Mouse (Mus musculus) MEL (cell line): ENCODE results near the gene Sgca. TPM values are rescaled to one million over a fixed set of nuclear protein-coding genes. Genes with fewer than 3 reads are reported as not detected.
A peak's percentile ranks its signal among the peaks of the same experiment; 100 is the strongest.

ENCODE experiments used
- DNase-seq: peaks from one replicate; pipeline ENCODE4 v3.0.0; 2011; ENCODE audit warnings: low read depth, low spot score
- H3K27ac ChIP-seq: 2 replicates; pipeline ENCODE4 v1.5.1; 2012; ENCODE audit warnings: low read depth, mild to moderate bottlenecking, control low read depth, low read length, moderate library complexity; ENCODE audit not compliant: control insufficient read depth
- H3K27me3 ChIP-seq, 2 experiments: fragments of 150-350 bp in 1 of 2; sonication (generic) in 1 of 2; 2 replicates each; pipeline ENCODE4 v1.6.1; 2012; ENCODE audit warnings: low read length in 2 of 2, mild to moderate bottlenecking in 2 of 2, improper control_type of control experiment in 1 of 2, moderate library complexity in 1 of 2; ENCODE audit not compliant: insufficient read depth in 2 of 2, control insufficient read depth in 1 of 2
- H3K36me3 ChIP-seq, 2 experiments: 2 replicates each; pipeline ENCODE4 v1.6.1; 2012 to 2014; ENCODE audit warnings: low read length in 2 of 2, improper control_type of control experiment in 1 of 2, inconsistent platforms in 1 of 2, mild to moderate bottlenecking in 1 of 2; ENCODE audit not compliant: insufficient read depth in 2 of 2, control insufficient read depth in 1 of 2
- H3K4me1 ChIP-seq, 2 experiments: fragments of 150-350 bp in 1 of 2; sonication (generic) in 1 of 2; 2 replicates each; pipeline ENCODE4 v1.6.1; 2012; ENCODE audit warnings: low read length in 2 of 2, improper control_type of control experiment in 1 of 2, mild to moderate bottlenecking in 1 of 2; ENCODE audit not compliant: insufficient read depth in 2 of 2, control insufficient read depth in 1 of 2
- H3K4me3 ChIP-seq, 2 experiments: fragments of 150-350 bp in 1 of 2; sonication (generic) in 1 of 2; 2 replicates each; pipeline ENCODE4 v1.5.1; 2012; ENCODE audit warnings: low read depth in 2 of 2, low read length in 2 of 2, mild to moderate bottlenecking in 2 of 2, moderate library complexity in 2 of 2, control low read depth in 1 of 2, improper control_type of control experiment in 1 of 2; ENCODE audit not compliant: control insufficient read depth in 1 of 2, insufficient read depth in 1 of 2
- H3K79me2 ChIP-seq: 2 replicates; pipeline ENCODE4 v1.6.1; 2012; ENCODE audit warnings: mild to moderate bottlenecking, low read length, moderate library complexity; ENCODE audit not compliant: control insufficient read depth, poor library complexity, insufficient read depth
- H3K9ac ChIP-seq: 2 replicates; pipeline ENCODE4 v1.6.1; 2012; ENCODE audit warnings: low read depth, mild to moderate bottlenecking, control low read depth, low read length, moderate library complexity; ENCODE audit not compliant: control insufficient read depth, poor library complexity, severe bottlenecking
- H3K9me3 ChIP-seq: fragments of 150-350 bp; sonication (generic); replicated peaks from 2 replicates; pipeline ENCODE4 v1.6.1; 2012; ENCODE audit warnings: mild to moderate bottlenecking, low read length, improper control_type of control experiment, moderate library complexity; ENCODE audit not compliant: insufficient read depth
- CHD1 ChIP-seq: IDR thresholded peaks from 2 replicates; pipeline ENCODE4 v1.6.1; 2012; ENCODE audit warnings: low read depth, mild to moderate bottlenecking, inconsistent platforms, low read length, improper control_type of control experiment
- CHD2 ChIP-seq: IDR thresholded peaks from 2 replicates; pipeline ENCODE4 v1.6.1; 2011; ENCODE audit warnings: low read length, improper control_type of control experiment
- CTCF ChIP-seq, 3 experiments: IDR thresholded peaks in 2 of 3; conservative IDR thresholded peaks in 1 of 3; 2 replicates each; pipeline ENCODE4 v1.5.1; 2011 to 2012; ENCODE audit warnings: low read length in 3 of 3, low read depth in 2 of 3, mild to moderate bottlenecking in 2 of 3, improper control_type of control experiment in 1 of 3, inconsistent platforms in 1 of 3, mixed read lengths in 1 of 3, moderate library complexity in 1 of 3; ENCODE audit not compliant: control insufficient read depth in 1 of 3, insufficient read depth in 1 of 3, poor library complexity in 1 of 3, severe bottlenecking in 1 of 3
- E2F4 ChIP-seq: IDR thresholded peaks from 2 replicates; pipeline ENCODE4 v1.6.1; 2011; ENCODE audit warnings: low read depth, low read length, improper control_type of control experiment, borderline replicate concordance
- ELF1 ChIP-seq: IDR thresholded peaks from 2 replicates; pipeline ENCODE4 v1.6.1; 2014; ENCODE audit warnings: low read depth, mild to moderate bottlenecking, inconsistent platforms, low read length, improper control_type of control experiment, moderate library complexity
- EP300 ChIP-seq, 2 experiments: IDR thresholded peaks; 2 replicates each; pipeline ENCODE4 v1.6.1; 2011; ENCODE audit warnings: improper control_type of control experiment in 2 of 2, low read length in 2 of 2, low read depth in 1 of 2, mild to moderate bottlenecking in 1 of 2
- GABPA ChIP-seq: IDR thresholded peaks from 2 replicates; pipeline ENCODE4 v1.6.1; 2012; ENCODE audit warnings: low read depth, mild to moderate bottlenecking, inconsistent platforms, low read length, improper control_type of control experiment, moderate library complexity
- GATA1 ChIP-seq: IDR thresholded peaks from 2 replicates; pipeline ENCODE4 v1.6.1; 2011; ENCODE audit warnings: low read depth, low read length, improper control_type of control experiment
- HCFC1 ChIP-seq: IDR thresholded peaks from 2 replicates; pipeline ENCODE4 v1.6.1; 2012; ENCODE audit warnings: low read depth, mild to moderate bottlenecking, inconsistent platforms, low read length, improper control_type of control experiment, moderate library complexity
- KAT2A ChIP-seq: conservative IDR thresholded peaks from 2 replicates; pipeline ENCODE4 v1.6.1; 2012; ENCODE audit warnings: low read depth, low read length, improper control_type of control experiment, inconsistent platforms
- MAFK ChIP-seq: IDR thresholded peaks from 2 replicates; pipeline ENCODE4 v1.6.1; 2011; ENCODE audit warnings: low read depth, mild to moderate bottlenecking, low read length, improper control_type of control experiment, borderline replicate concordance
- MAX ChIP-seq: IDR thresholded peaks from 2 replicates; pipeline ENCODE4 v1.6.1; 2011; ENCODE audit warnings: low read length, improper control_type of control experiment
- MEF2A ChIP-seq: IDR thresholded peaks from 2 replicates; pipeline ENCODE4 v1.6.1; 2014; ENCODE audit warnings: low read depth, mild to moderate bottlenecking, inconsistent platforms, low read length, improper control_type of control experiment; ENCODE audit not compliant: poor library complexity, insufficient replicate concordance, severe bottlenecking; ENCODE audit errors: extremely low read depth
- MXI1 ChIP-seq: IDR thresholded peaks from 2 replicates; pipeline ENCODE4 v1.6.1; 2011; ENCODE audit warnings: mild to moderate bottlenecking, low read depth, low read length, improper control_type of control experiment
- MYB ChIP-seq: IDR thresholded peaks from 2 replicates; pipeline ENCODE4 v1.6.1; 2011; ENCODE audit warnings: mild to moderate bottlenecking, low read depth, low read length, improper control_type of control experiment
- MYC ChIP-seq: IDR thresholded peaks from 2 replicates; pipeline ENCODE4 v1.6.1; 2011; ENCODE audit warnings: low read depth, mild to moderate bottlenecking, low read length, improper control_type of control experiment, moderate library complexity
- NELFE ChIP-seq: IDR thresholded peaks from 2 replicates; pipeline ENCODE4 v1.6.1; 2011; ENCODE audit warnings: low read depth, low read length, improper control_type of control experiment
- NRF1 ChIP-seq: IDR thresholded peaks from 2 replicates; pipeline ENCODE4 v1.6.1; 2014; ENCODE audit warnings: low read depth, mild to moderate bottlenecking, inconsistent platforms, low read length, improper control_type of control experiment, moderate library complexity; ENCODE audit not compliant: poor library complexity, insufficient read depth, severe bottlenecking
- POLR2AphosphoS2 ChIP-seq: IDR thresholded peaks from 2 replicates; pipeline ENCODE4 v1.6.1; 2011; ENCODE audit warnings: low read length, improper control_type of control experiment
- POLR2AphosphoS5 ChIP-seq: IDR thresholded peaks from 2 replicates; pipeline ENCODE4 v1.6.1; 2012; ENCODE audit warnings: low read depth, borderline replicate concordance, mild to moderate bottlenecking, inconsistent platforms, low read length, moderate library complexity, mixed read lengths
- RCOR1 ChIP-seq: IDR thresholded peaks from 2 replicates; pipeline ENCODE4 v1.6.1; 2012; ENCODE audit warnings: low read depth, mild to moderate bottlenecking, inconsistent platforms, low read length, improper control_type of control experiment
- SIN3A ChIP-seq: IDR thresholded peaks from 2 replicates; pipeline ENCODE4 v1.6.1; 2012; ENCODE audit warnings: low read length, improper control_type of control experiment, inconsistent platforms
- TAL1 ChIP-seq: IDR thresholded peaks from 2 replicates; pipeline ENCODE4 v1.6.1; 2012; ENCODE audit warnings: mild to moderate bottlenecking, inconsistent platforms, low read length, moderate library complexity, mixed read lengths
- UBTF ChIP-seq: IDR thresholded peaks from 2 replicates; pipeline ENCODE4 v1.6.1; 2012; ENCODE audit warnings: low read depth, mild to moderate bottlenecking, inconsistent platforms, low read length, improper control_type of control experiment, moderate library complexity, borderline replicate concordance; ENCODE audit not compliant: insufficient read depth
- USF2 ChIP-seq, 2 experiments: IDR thresholded peaks; 2 replicates each; pipeline ENCODE4 v1.6.1; 2011 to 2012; ENCODE audit warnings: improper control_type of control experiment in 2 of 2, low read length in 2 of 2, borderline replicate concordance in 1 of 2, inconsistent platforms in 1 of 2, low read depth in 1 of 2, mild to moderate bottlenecking in 1 of 2; ENCODE audit not compliant: insufficient read depth in 1 of 2
- ZKSCAN1 ChIP-seq: IDR thresholded peaks from 2 replicates; pipeline ENCODE4 v1.6.1; 2012; ENCODE audit warnings: low read depth, mild to moderate bottlenecking, inconsistent platforms, low read length, improper control_type of control experiment, moderate library complexity
- ZMIZ1 ChIP-seq: IDR thresholded peaks from 2 replicates; pipeline ENCODE4 v1.6.1; 2012; ENCODE audit warnings: low read depth, mild to moderate bottlenecking, inconsistent platforms, low read length, improper control_type of control experiment, moderate library complexity
- ZNF384 ChIP-seq: IDR thresholded peaks from 2 replicates; pipeline ENCODE4 v1.6.1; 2012; ENCODE audit warnings: low read depth, mild to moderate bottlenecking, inconsistent platforms, low read length, improper control_type of control experiment
- polyA plus RNA-seq, 2 experiments: library from polyadenylated mRNA; stranded (reverse) in 1 of 2; unstranded in 1 of 2; fragments of >175 nt in 1 of 2; fragments of >200 nt in 1 of 2; gene quantifications; 2 replicates each; pipeline versions ENCODE4 v1.2.1 to v1.2.4; 2012; ENCODE audit warnings: low replicate concordance in 2 of 2, low read depth in 1 of 2; ENCODE audit not compliant: insufficient read length in 2 of 2, insufficient read depth in 1 of 2, missing spikeins in 1 of 2
- total RNA-seq: library from RNA; depleted of rRNA; stranded (reverse); fragments of 300-350 nt; gene quantifications from 2 replicates; pipeline ENCODE4 v1.2.3, GENCODE M21; 2012

The Sgca gene
- total and polyA plus RNA-seq, 3 experiments = not detected

- TF ChIP-seq UBTF = no peak
- no peak for TF ChIP-seq CHD1
- no peak for TF ChIP-seq USF2 (IDR thresholded peaks at IDR 0.05; ENCODE audit: borderline replicate concordance in 1 of 2, insufficient read depth in 1 of 2, low read depth in 1 of 2, low read length in 2 of 2)
- no peak for TF ChIP-seq RCOR1
- TF ChIP-seq NELFE = no peak
- no peak for TF ChIP-seq GATA1
- TF ChIP-seq KAT2A = no peak
- TF ChIP-seq SIN3A = no peak
- peak overlapping the region; percentile 75 for H3K27ac ChIP-seq
- peak overlapping the region; percentile 0; the same call in 1 of the 2 replicates for H3K9ac ChIP-seq
Observed at GRCm38 (mm10) chr11:94996101-94996500, 20.0 kb upstream of the Sgca start.

GRCm38 (mm10) chr11:94994947-94995772, 19.0 kb upstream of the Sgca start:
- Histone ChIP-seq H3K4me1 (peaks cover 41 to 67% of the 10 kb centered on the region in 2 experiments), H3K9ac (peak overlapping the region; percentile 97), H3K79me2 (peaks cover 91% of the 10 kb centered on the region)
- TF ChIP-seq TAL1 (no peak), ELF1 (no peak), MYB (no peak), GABPA (no peak), KAT2A (no peak), ZMIZ1 (no peak), NRF1 (peak; percentile 56; the same call in 1 of the 2 replicates), MXI1 (peak; percentile 23; the same call in 1 of the 2 replicates), MEF2A (no peak), CHD2 (no peak), ZNF384 (peak; percentile 53; the same call in 1 of the 2 replicates), POLR2AphosphoS5 (no peak), E2F4 (no peak), MAX (no peak), MAFK (no peak), CTCF (IDR thresholded peaks at IDR 0.05 in 2 of 3, conservative IDR thresholded peaks at IDR 0.05 in 1 of 3; ENCODE audit: control insufficient read depth in 1 of 3, insufficient read depth in 1 of 3, low read depth in 2 of 3, low read length in 3 of 3, poor library complexity in 1 of 3, severe bottlenecking in 1 of 3) (no peak), MYC (no peak), HCFC1 (no peak), USF2 (IDR thresholded peaks at IDR 0.05; ENCODE audit: borderline replicate concordance in 1 of 2, insufficient read depth in 1 of 2, low read depth in 1 of 2, low read length in 2 of 2) (no peak), EP300 (IDR thresholded peaks at IDR 0.05; ENCODE audit: low read depth in 1 of 2, low read length in 2 of 2) (no peak; a peak in 1 of 4 replicates), POLR2AphosphoS2 (no peak), GATA1 (peak; percentile 58; the same call in 1 of the 2 replicates), SIN3A (no peak), ZKSCAN1 (no peak)

More at GRCm38 (mm10) chr11:94996101-94996500, 20.0 kb upstream of the Sgca start:
- Histone ChIP-seq H3K36me3 (peaks cover 6 to 60% of the 10 kb centered on the region in 2 experiments; a peak in 3 of 4 replicates), H3K9me3 (no peaks in the 10 kb centered on the region), H3K4me1 (peaks cover 45 to 73% of the 10 kb centered on the region in 2 experiments), H3K4me3 (no peak overlapping the region), H3K79me2 (peaks cover 82% of the 10 kb centered on the region), H3K27me3 (no peaks in the 10 kb centered on the region)
- no peak for DNase-seq

More at GRCm38 (mm10) chr11:94994947-94995772, 19.0 kb upstream of the Sgca start:
- peaks cover 6 to 54% of the 10 kb centered on the region in 2 experiments; a peak in 3 of 4 replicates for H3K36me3 ChIP-seq
- H3K27ac ChIP-seq = peak overlapping the region; percentile 75
- peak; percentile 37 for DNase-seq
- H3K9me3 ChIP-seq = no peaks in the 10 kb centered on the region
- no peaks in the 10 kb centered on the region for H3K27me3 ChIP-seq
- peak overlapping the region; percentile 79 to 87 for H3K4me3 ChIP-seq
